Mouse (Mus musculus): ENCODE measurements around the gene Nos1ap.

DNA sequence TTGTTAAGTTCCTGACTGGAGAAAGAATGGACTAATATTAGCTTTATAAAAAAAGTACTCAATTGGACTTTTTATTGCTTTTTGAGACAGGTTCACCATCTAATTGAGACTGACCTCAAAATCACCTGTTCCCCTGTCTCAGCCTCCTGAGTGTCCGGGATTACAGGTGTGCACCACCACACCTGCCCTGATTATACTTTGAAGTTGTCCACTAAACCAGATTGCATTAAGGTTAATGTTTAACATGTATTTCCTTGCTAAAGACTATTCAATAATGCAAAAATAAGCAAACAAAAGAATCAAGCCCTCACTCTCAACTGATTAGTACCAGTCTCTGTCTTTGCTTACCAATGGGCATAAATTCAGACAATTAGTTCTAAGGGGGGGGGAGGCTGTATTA lies 74.2 kb downstream of the Nos1ap start:
- TF ChIP-seq POLR2A (IDR thresholded peaks at IDR 0.05; ENCODE audit: borderline replicate concordance, insufficient read depth, low read length) (no peak), CTCF (IDR thresholded peaks at IDR 0.05; ENCODE audit: borderline replicate concordance, insufficient read depth, low read depth, low read length) (no peak)

Data from cerebellum, adult 2 months (tissue).